Mouse (Mus musculus) ovary, postnatal 10 days (tissue): ENCODE data around the gene Trpc4ap.

ENCODE experiments used
- DNase-seq: peaks from one replicate; pipeline ENCODE4 v3.0.0; 2022; ENCODE audit warnings: low spot score

Gene Trpc4ap

GRCm38 (mm10) chr2:155693136-155693535 lies 952 bp upstream of the Trpc4ap start:
- DNase-seq = no peak

GRCm38 (mm10) chr2:155691336-155691722 lies 855 bp downstream of the Trpc4ap start:
- no peak for DNase-seq

GRCm38 (mm10) chr2:155689211-155689610 lies 3.0 kb downstream of the Trpc4ap start:
- DNase-seq = no peak

GRCm38 (mm10) chr2:155687746-155688145 lies 4.4 kb downstream of the Trpc4ap start:
- DNase-seq = no peak

- DNase-seq = no peak
These were observed 5.6 kb downstream of the Trpc4ap start for GRCm38 (mm10) chr2:155686572-155686971.

GRCm38 (mm10) chr2:155683821-155684220 lies 8.4 kb downstream of the Trpc4ap start:
- no peak for DNase-seq

- DNase-seq = no peak
These were observed 9.0 kb downstream of the Trpc4ap start for GRCm38 (mm10) chr2:155683137-155683536.

GRCm38 (mm10) chr2:155681874-155682273 lies 10.3 kb downstream of the Trpc4ap start:
- DNase-seq = no peak

- DNase-seq = no peak
These were observed 11.0 kb downstream of the Trpc4ap start for GRCm38 (mm10) chr2:155681194-155681593.

- no peak for DNase-seq
These were observed 11.6 kb downstream of the Trpc4ap start for GRCm38 (mm10) chr2:155680591-155680990.

GRCm38 (mm10) chr2:155679586-155680110 lies 12.5 kb downstream of the Trpc4ap start:
- no peak for DNase-seq

GRCm38 (mm10) chr2:155675118-155675517 lies 17.1 kb downstream of the Trpc4ap start:
- no peak for DNase-seq

- DNase-seq = no peak
These were observed 18.6 kb downstream of the Trpc4ap start for GRCm38 (mm10) chr2:155673546-155673945.

- DNase-seq = no peak
These were observed 20.9 kb downstream of the Trpc4ap start for GRCm38 (mm10) chr2:155671236-155671635.

GRCm38 (mm10) chr2:155668461-155668860 lies 23.7 kb downstream of the Trpc4ap start:
- DNase-seq = no peak

- no peak for DNase-seq
These were observed 24.3 kb downstream of the Trpc4ap start for GRCm38 (mm10) chr2:155667881-155668280.

GRCm38 (mm10) chr2:155663910-155664460 lies 28.2 kb downstream of the Trpc4ap start:
- DNase-seq = no peak

GRCm38 (mm10) chr2:155663097-155663496 lies 29.1 kb downstream of the Trpc4ap start:
- DNase-seq = no peak

- DNase-seq = no peak
These were observed 29.8 kb downstream of the Trpc4ap start for GRCm38 (mm10) chr2:155662390-155662789.

- no peak for DNase-seq
These were observed 36.3 kb downstream of the Trpc4ap start for GRCm38 (mm10) chr2:155655759-155656372.

GRCm38 (mm10) chr2:155652618-155653017 lies 39.6 kb downstream of the Trpc4ap start:
- DNase-seq = no peak

- DNase-seq = no peak
These were observed 46.4 kb downstream of the Trpc4ap start for GRCm38 (mm10) chr2:155645746-155646145.

GRCm38 (mm10) chr2:155641540-155642472 lies 50.4 kb downstream of the Trpc4ap start:
- no peak for DNase-seq
